Mouse (Mus musculus) megakaryocyte progenitor cell, adult 5-6 weeks (primary cell): ENCODE measurements around the gene Sel1l2. TPM values are rescaled to one million over a fixed set of nuclear protein-coding genes. Genes with fewer than 3 reads are reported as not detected.
"Not testable (repeated sequence)": the region's sequence is repeated elsewhere in the genome, so short reads cannot be mapped to it uniquely, and the experiment has no call there.

ENCODE experiments used
- ATAC-seq: replicated peaks from 2 replicates; pipeline ENCODE4 v1.8.0; 2016; ENCODE audit warnings: mild to moderate bottlenecking, moderate TSS enrichment, inconsistent platforms; ENCODE audit not compliant: poor library complexity
- total RNA-seq, 2 experiments: library from RNA; stranded (forward) in 1 of 2; stranded (reverse) in 1 of 2; fragments of 157-497, 149-512 nt in 1 of 2; fragments of 200-1000 nt in 1 of 2; gene quantifications; 2 replicates each; pipeline versions ENCODE4 v1.2.3 to v1.2.4; 2015 to 2017

The Sel1l2 gene
- total RNA-seq, 2 experiments from 2014 or later = not detected

- ATAC-seq = no peak
Observed at GRCm38 (mm10) chr2:140215415-140215814, 174.1 kb downstream of the Sel1l2 start.

GRCm38 (mm10) chr2:140214519-140215027 is 174.9 kb downstream of the Sel1l2 start:
- ATAC-seq = no peak

GRCm38 (mm10) chr2:140203756-140204155 is 185.8 kb downstream of the Sel1l2 start:
- no peak for ATAC-seq

- ATAC-seq = peak; percentile 77
Observed at GRCm38 (mm10) chr2:140202573-140202972, 186.9 kb downstream of the Sel1l2 start.

- no peak for ATAC-seq
Observed at GRCm38 (mm10) chr2:140200713-140201112, 188.8 kb downstream of the Sel1l2 start.

GRCm38 (mm10) chr2:140185685-140186210 is 203.8 kb downstream of the Sel1l2 start:
- not testable (repeated sequence) for ATAC-seq

Other genes with a start within 250 kb of the Sel1l2 start
- gene Gm17374, start 237.7 kb downstream of the Sel1l2 start, total RNA-seq (2015) = not detected in 2 replicates
- not detected in 2 replicates for gene Gm17374, start 237.7 kb downstream of the Sel1l2 start, total RNA-seq (2017)
- 42.8 and 43.7 TPM in 2 replicates for gene Esf1, start 219.1 kb downstream of the Sel1l2 start, total RNA-seq (2015)
- gene Esf1, start 219.1 kb downstream of the Sel1l2 start, total RNA-seq (2017) = 46.9 and 69.0 TPM in 2 replicates
- 12.0 and 21.1 TPM in 2 replicates for gene Ndufaf5, start 219.1 kb downstream of the Sel1l2 start, total RNA-seq (2015)
- gene Ndufaf5, start 219.1 kb downstream of the Sel1l2 start, total RNA-seq (2017) = 20.9 and 28.1 TPM in 2 replicates
- gene Macrod2, start 5.6 kb upstream of the Sel1l2 start, total RNA-seq (2015) = 2.4 and 7.0 TPM in 2 replicates
- 3.8 and 11.3 TPM in 2 replicates for gene Macrod2, start 5.6 kb upstream of the Sel1l2 start, total RNA-seq (2017)